Mouse (Mus musculus) brain, embryonic 14.5 days (tissue): ENCODE results near the gene Plxnd1.

Experiments
- CTCF ChIP-seq: fragments of 200-500 bp; IDR thresholded peaks from 2 replicates; pipeline ENCODE4 v1.5.1; 2012; ENCODE audit warnings: inconsistent platforms, mild to moderate bottlenecking, moderate library complexity, borderline replicate concordance; ENCODE audit not compliant: insufficient read depth, insufficient read length; ENCODE audit errors: extremely low read depth
- POLR2A ChIP-seq: fragments of 200-500 bp; IDR thresholded peaks from 2 replicates; pipeline ENCODE4 v1.6.1; 2012; ENCODE audit warnings: mild to moderate bottlenecking, inconsistent platforms, borderline replicate concordance; ENCODE audit not compliant: poor library complexity, insufficient read depth, insufficient read length, severe bottlenecking; ENCODE audit errors: extremely low read depth

DNA sequence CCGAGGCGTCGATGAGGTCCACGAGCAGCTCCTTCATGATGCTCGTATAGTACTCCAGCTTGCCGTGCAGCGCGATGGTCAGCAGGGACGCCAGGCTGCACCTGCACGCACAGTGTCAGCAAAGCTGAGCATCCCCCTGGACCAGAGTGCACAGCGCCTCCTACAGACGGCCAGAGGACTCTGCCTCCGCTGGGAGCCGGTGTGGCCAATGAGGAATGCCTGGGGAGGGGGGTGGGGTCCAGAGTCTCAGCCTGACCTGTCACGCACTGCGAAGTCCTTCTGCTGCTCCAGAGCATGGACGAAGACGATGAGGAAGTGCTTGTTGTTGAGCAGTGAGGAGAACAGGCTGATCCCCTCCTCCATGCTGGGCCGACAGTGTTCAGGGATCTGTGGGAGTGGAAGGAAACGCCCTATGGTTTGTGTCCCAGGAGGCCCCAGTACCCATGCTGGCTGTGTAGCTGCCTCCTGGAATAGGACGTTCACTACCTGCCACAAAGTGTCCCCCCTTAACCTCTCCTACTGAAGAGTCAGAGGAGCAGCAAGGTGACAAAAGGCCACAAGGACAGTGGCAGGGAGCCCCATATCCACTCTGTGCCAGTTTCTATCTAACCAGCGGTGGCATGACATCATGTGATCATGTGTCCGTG, 32.2 kb downstream of the Plxnd1 start:
- TF ChIP-seq POLR2A = no peak
- TF ChIP-seq CTCF = peak; percentile 41; the same call in 1 of the 2 replicates
